Mouse (Mus musculus) testis, adult 2 months (tissue): ENCODE measurements around the gene Ush1g.

Experiments
- CTCF ChIP-seq: fragments of 200-500 bp; IDR thresholded peaks from 2 replicates; pipeline ENCODE4 v1.5.1; 2012; ENCODE audit warnings: low read depth, mild to moderate bottlenecking, inconsistent platforms, low read length, moderate library complexity; ENCODE audit not compliant: control insufficient read depth, insufficient read depth, insufficient replicate concordance
- POLR2A ChIP-seq: fragments of 200-500 bp; IDR thresholded peaks from 2 replicates; pipeline ENCODE4 v1.6.1; 2012; ENCODE audit warnings: low read depth, mild to moderate bottlenecking, inconsistent platforms, low read length, moderate library complexity; ENCODE audit not compliant: control insufficient read depth

GRCm38 (mm10) chr11:115267958-115268357, 53.9 kb downstream of the Ush1g start:
- TF ChIP-seq CTCF (no peak), POLR2A (no peak)
